Mouse (Mus musculus) liver, postnatal 0 days (tissue): Measurements from ENCODE around the gene Sdad1.

Source experiments
- CTCF ChIP-seq: sonication (generic); IDR thresholded peaks from 2 replicates; pipeline ENCODE4 v1.5.1; 2016; ENCODE audit warnings: antibody characterized with exemption, low read depth
- EP300 ChIP-seq: IDR thresholded peaks from 2 replicates; pipeline ENCODE4 v1.6.1; 2016; ENCODE audit warnings: antibody characterized with exemption, low read depth, mild to moderate bottlenecking

DNA sequence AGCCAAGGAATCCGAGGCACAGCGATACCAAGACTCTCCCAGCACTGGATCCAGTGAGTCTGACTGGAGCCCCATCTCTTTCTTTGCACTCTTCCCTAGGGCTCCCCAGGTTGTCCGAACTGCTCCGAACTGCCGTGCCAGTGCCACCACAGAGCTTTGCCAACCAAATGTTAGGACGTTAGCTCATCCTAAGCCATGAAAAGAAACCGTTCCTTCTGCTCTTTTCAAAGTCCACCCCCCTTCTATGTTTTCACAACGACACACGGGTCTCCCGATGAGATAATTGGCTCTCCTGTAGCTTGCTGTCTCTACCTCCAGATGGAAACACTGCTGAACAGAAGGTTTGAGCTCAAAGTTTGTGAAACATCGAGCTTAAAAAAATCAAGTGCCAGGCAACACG is 69.5 kb downstream of the Sdad1 start:
- TF ChIP-seq CTCF (no peak), EP300 (no peak)
